Mouse (Mus musculus) spleen, adult 2 months (tissue): Measurements from ENCODE around the gene Ankrd34a.

Experiments used
- CTCF ChIP-seq: fragments of 200-500 bp; IDR thresholded peaks from 2 replicates; pipeline ENCODE4 v1.5.1; 2011; ENCODE audit warnings: mild to moderate bottlenecking, inconsistent platforms; ENCODE audit not compliant: insufficient read depth, insufficient read length, insufficient replicate concordance; ENCODE audit errors: extremely low read depth
- POLR2A ChIP-seq: fragments of 200-500 bp; IDR thresholded peaks from 2 replicates; pipeline ENCODE4 v1.6.1; 2011; ENCODE audit warnings: low read depth, low read length, inconsistent platforms

DNA sequence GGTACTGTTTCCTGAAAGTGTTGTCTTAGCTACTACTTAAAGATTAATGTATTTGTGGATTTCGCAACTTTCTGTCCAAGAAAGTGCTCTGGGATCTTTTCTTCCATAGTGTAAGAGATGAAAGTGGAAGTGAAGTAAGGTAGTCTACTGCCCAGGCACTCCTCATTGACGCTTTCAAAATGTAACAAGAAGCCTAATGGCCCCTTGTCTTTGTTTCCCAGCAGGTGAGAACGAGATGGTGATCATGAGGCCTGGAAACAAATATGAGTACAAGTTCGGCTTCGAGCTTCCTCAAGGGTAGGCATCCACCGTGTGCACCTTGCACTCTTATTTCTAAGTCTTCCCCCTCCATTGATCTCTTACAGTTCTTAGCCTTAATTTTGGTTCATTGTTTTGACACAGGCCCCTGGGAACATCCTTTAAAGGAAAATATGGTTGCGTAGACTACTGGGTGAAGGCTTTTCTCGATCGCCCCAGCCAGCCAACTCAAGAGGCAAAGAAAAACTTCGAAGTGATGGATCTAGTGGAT is 37.7 kb upstream of the Ankrd34a start:
- no peak for TF ChIP-seq CTCF
- no peak for TF ChIP-seq POLR2A
